Mouse (Mus musculus) left cerebral cortex, postnatal 36 days (tissue): ENCODE data around the gene Dcun1d4. TPM values are rescaled to one million over a fixed set of nuclear protein-coding genes. Genes with fewer than 3 reads are reported as not detected.

Experiments
- DNase-seq, 2 experiments: peaks; one replicate each; pipeline ENCODE4 v3.0.0; 2021 to 2022; ENCODE audit warnings: low spot score in 2 of 2, mixed read lengths in 1 of 2
- intact Hi-C: fragments of 180-260 bp; cut with DNase I; formaldehyde crosslinking; loops from one replicate; pipeline ENCODE4 v1.15.1; 2025
- total RNA-seq, 2 experiments: library from RNA; stranded (reverse); gene quantifications; 2 replicates each; pipeline ENCODE4 v1.2.3; 2021

Dcun1d4 gene
- total RNA-seq, 2 experiments from 2014 or later, result 120 to 135 TPM

DNA sequence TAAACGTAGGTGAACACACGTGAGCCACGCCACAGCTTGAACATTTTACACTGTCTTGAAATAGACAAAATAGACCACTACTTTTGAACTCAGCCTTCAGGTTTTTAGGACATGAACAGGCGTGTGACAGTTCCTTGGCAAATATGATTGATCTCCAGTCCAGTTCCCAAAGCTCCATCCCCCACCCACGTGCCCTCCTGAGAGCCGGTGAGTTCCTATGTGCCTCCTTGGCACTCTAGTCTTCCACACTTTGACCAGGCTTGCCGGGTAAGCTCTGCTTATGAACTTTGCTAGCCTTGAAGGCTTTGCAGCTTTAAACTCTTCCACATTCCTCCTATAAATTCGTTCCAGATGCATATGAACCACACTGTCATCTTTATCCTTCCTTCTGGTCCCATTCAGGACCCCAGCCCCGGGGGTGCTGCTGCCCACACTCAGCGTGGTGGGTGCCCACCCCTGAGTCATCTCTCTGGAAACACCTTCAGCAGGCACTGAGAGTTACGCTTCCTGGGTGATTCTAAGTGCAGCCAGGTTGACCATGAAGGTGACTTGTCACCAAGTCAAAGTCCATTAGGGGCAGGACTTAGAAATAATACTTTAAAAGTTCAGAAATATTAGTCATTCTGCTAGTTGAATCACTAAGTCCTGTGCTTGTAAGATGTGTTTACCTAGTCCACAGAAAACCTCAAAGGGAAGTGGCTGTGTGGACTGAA is 57.9 kb downstream of the Dcun1d4 start:
- intact Hi-C loops, result no loop called here
- no peak for DNase-seq

DNA sequence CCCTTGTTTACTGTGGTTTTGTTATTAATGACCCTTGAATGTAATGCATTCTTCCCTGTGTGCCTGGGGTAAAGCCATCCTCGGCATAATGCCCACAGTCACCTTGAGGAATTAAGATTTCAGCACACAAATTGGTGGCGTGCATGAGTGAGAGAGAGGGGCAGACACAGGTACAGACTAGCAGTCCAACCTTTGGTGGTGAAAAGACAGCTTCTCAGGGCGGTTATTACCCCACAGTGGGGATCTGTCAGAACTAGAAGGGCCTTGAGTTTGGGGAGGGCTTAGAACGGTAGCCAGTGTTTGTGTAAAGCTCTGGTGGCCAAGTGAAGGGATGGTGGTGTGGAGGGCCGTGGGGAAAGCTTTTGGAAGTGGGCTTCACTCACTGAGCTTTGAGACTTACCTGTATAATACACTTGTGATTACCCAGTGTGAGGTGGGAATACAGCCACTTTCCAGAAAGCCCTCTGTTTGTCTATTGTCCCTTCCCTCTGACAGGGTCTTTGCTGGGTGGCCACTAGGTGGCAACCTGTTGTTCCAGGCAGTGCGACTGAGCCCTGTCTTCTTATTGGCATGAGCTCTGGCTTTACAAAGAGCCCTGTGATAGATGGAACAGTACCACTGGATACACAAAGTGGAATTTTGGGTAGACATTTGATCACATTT is 59.2 kb downstream of the Dcun1d4 start:
- intact Hi-C loops, result loop anchor here (2.0 to 5.0 kb wide), 2 partner anchors 93 to 108 kb away; partner anchors contain the start of gene Lrrc66

DNA sequence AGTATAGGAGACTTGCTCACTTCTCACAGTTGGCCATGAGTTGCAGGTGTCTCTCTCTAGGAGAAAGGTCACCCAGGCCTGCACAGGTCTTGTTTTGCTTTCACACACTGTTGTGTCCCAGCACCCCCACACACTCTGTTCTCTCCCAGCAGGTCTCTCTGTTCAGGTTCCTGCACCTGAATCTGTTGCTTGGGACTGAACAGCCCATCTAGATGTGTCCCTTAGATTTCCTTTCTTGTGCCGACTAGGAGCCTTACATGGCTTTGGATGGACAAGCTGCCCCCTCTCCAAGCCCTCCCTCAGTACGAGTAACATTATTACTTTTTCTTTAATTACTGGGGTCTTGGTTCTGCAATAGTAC is 59.7 kb downstream of the Dcun1d4 start:
- intact Hi-C loops, result loop anchor here (2.0 to 5.0 kb wide), 2 partner anchors 92 to 108 kb away; partner anchors contain the start of gene Lrrc66
- DNase-seq, result no peak

More for the DNA sequence above, 59.2 kb downstream of the Dcun1d4 start:
- DNase-seq, result peak in 1 of 2 experiments; percentile 42

DNA sequence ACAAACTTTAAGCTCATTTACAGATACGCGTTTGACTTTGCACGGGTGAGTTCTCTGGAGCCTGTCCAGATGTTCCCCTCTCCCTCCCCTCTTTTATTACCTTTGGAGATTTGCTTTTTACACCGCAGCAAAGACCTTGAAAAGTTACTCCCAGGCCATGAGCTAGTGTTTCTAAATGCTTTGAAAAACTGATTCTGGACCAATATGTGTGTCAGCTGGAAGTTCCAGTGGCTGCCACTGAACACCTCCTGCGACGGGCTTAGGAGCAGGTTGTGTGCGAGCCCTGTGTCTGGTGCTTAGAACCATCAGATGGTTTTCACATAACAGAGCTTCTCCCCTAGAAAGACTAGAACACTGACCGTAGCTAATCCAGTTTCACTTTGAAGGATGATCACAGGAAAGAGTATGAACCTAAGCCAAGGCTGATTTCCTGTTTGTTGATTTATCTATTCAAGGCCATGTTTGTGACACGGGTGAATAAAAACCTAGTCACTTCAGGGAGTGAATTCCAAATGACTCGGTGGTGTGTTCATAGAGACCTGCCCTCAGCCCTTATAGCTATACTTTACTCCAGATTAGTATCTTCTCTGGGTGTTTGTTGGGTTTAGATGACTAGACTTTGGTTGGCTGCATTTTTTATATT is 63.4 kb downstream of the Dcun1d4 start:
- intact Hi-C loops, result loop anchor here (5.0 kb wide), 1 partner anchor 112 kb away; no protein-coding TSS in a partner anchor
- DNase-seq, result no peak

DNA sequence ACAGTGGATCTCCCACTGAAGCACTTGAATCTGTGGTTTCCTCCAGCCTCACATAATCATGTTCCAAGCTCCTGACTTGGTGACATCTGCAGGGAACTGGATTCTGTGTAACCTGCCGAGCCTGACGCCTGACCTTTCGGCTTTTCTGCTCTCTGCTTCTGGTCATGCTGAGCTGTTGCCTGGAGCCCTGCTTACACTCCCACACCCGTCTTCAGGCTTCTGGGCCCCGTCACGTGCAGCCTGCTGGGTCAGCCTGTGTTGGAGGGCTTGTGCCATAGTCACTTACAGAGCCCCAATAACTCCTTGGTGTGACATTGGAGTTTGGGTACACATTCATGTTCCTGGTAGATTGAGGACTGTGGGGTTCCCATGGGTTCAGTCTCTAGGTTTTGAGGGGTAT is 64.8 kb downstream of the Dcun1d4 start:
- intact Hi-C loops, result no loop called here
- DNase-seq, result no peak

DNA sequence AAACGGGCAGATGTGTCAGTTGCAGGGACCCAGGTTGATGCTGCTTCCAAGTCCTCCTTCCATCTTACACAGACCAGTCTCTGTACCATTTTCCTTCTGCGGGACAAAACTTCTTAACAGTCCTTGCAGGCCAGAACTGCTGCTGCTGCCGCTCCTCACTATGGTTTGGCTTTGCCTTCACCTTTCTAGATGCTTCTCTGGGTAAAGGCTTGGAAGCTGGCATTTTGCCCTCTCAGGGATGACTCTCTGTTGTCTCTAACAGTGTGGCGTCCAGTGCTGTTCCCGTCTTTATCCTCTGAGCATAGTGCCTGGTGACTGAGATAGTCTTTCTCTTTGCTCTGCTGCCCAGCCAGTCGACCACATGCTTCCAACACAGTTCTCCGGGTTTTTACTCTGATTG is 66.5 kb downstream of the Dcun1d4 start:
- intact Hi-C loops, result no loop called here

DNA sequence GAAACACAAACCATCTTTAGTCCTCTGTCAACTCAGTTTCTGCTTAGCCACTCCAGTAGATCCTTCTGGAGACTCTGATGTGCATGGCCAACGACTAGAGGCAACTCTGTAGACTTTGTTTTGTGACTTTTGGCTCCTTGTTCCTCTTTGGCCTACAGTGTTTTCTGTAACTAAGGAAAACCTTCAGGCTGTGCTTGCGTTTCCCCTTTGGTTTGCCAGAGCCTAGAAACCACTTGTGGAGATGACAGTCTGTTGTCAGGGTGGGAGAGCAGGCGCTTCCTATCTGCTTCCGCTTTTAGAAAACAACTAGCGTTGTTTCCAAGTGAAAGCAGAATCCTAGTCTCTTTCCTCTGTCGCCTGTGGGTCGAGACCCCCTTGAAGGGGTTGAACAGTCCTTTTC is 67.4 kb downstream of the Dcun1d4 start:
- intact Hi-C loops, result no loop called here
- no peak for DNase-seq

More for the DNA sequence above, 66.5 kb downstream of the Dcun1d4 start:
- no peak for DNase-seq

DNA sequence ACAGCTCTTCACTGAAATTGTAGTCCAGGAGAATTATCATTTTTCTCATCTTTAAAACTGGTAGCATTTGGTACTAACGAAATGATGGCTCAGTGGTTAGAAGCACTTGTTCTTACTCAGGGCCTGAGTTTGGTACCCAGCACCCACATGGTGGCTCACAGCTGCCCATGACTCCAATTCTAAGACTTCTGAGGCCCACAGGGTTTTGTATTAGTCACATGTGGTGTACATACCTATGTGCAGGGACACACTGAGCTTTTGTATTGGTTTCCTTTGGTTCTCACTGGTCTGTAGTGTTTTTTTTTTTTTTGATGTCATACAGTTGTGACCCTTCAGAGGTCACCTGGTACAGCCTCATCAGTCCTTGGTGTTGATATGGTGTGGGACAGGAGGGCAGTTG is 68.0 kb downstream of the Dcun1d4 start:
- no peak for DNase-seq
- intact Hi-C loops, result no loop called here

DNA sequence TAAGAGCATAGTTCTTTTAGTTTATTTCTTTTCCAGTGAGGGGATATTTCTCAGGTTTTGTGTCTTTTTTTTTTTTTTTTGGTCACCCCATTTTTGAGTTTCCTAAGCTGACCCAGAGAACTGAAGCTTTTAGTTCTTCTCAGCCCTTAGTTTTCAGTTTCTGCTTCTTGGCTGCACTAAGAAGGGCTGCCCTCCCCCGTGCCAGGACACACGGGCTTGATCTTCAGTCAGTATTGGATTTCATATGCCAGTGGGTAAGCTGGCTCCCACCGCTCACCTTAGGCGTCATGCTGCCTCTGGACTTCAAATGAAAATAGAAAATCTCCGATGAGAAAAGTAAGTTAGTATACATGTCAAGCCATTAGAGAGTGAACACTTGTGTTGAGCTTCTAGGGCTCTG is 71.0 kb downstream of the Dcun1d4 start:
- intact Hi-C loops, result no loop called here
- no peak for DNase-seq

DNA sequence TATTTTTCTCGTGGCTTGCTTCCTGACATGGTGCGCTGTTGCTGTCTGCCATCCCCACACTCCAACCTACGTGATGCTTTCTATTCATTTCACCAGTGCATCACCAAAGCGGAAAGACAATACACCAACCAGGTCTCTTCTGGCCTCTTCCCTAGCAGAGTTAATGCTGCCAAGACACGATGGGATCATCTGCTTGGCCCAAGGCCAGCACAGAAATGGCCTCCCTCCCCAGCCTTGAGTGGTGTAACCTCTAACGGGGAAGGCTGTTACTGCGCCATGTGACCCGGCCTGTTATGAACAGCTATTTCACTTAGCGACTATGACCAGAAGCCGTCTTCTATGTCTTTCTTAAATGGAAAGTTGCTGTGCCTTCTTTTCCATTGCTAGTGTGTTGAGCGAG is 73.1 kb downstream of the Dcun1d4 start:
- intact Hi-C loops, result no loop called here
- DNase-seq, result no peak

DNA sequence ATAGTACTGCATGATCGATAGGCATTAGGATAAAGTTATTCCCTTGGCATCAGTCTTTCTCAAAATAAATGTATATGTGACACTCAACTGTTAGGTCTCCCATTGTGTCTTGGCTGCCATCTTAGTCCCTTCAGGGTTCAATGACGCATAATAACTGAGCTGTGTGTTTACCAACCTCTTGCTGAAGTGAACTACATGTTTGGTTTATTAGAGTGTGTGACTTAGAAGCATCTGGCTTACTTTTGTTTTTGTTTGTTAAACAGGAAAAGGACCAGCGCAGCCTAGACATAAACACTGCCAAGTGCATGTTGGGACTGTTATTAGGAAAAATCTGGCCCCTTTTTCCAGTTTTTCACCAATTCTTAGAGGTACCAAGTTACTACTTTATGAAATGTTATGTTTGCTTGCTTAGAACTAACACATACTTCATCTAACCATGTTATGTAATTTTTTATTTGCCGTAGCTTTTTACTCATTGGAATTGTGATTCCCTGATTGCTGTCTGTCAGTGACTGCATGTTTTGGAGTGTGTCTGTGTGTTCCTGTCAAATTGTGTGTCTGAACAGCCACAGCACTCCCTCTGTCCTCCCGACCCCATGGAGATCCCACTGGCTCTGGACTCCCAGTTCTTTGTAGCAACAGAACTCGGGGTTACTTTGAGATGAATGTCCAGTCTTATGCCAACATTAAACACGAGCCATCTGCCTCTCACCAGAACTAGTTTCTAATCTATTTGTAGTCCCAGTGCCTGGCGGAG is 74.5 kb downstream of the Dcun1d4 start:
- intact Hi-C loops, result no loop called here
- DNase-seq, result no peak

DNA sequence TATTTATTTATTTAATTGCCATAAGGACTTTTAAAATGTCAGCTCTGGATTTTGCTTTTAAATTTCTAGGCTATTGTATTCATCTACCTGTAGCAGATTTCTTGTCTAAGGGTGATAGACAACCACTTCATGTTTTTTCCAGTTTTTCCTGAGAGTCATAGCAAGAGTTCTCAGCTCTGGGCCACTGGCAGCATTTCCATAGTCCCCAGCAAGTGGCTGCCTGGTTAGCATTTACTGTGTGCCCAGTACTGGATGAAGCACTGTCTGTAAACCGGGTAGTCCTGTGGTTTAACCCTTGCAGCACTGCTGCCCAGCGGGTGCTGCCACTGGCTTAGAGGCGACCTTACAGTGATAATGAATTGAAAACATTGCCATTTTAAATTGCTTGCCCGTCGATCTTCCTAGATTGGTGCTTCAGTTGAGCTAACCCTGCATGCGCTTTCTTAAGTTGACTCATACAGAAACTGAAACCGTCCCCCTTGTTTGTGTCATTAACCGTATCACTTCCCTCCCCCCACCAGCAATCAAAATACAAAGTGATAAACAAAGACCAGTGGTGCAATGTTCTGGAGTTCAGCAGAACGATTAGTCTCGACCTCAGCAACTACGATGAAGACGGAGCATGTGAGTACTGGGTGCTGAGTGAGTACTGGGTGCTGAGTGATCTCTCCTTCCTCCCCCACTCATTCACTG is 76.1 kb downstream of the Dcun1d4 start:
- intact Hi-C loops, result no loop called here
- no peak for DNase-seq

DNA sequence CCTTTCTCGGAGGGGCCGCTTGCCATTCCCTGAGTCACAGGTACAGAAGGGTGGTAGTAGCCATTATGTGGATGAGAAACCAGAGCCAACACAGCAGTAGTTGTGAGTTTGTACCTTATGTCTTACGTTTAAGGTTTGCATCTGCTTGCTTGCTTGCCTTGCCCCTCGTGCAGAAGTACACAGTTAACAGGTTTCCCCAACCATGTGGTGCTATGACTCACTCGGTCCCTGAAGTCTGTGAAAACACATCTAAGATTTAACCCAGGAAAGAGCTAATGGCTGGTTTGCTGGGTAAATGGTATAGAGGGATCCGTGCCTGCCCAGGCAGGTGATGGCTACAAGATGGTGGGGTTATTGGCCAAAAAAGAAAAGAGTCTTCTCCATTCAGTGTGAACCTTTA is 78.0 kb downstream of the Dcun1d4 start:
- intact Hi-C loops, result no loop called here
- DNase-seq, result no peak

DNA sequence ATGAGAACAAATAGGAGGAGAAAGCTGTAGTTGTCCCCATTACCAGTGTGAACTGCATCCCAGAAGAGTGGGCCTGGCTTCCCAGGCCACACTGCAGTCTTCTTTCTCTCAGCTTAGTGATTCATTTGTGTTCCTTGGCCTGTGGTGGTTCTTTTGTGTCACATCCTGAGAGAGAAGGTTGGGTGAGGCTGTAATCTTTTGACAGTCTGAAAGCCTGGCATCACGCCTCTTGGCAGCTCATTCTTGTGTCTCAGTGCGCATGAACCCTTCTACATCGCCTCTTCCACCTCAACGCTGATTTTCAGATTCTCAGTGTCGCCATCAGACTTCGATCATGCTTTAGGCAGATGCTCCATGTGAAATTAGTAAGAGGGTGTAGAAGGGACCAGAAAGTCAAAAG is 83.2 kb downstream of the Dcun1d4 start:
- intact Hi-C loops, result no loop called here
- DNase-seq, result no peak

DNA sequence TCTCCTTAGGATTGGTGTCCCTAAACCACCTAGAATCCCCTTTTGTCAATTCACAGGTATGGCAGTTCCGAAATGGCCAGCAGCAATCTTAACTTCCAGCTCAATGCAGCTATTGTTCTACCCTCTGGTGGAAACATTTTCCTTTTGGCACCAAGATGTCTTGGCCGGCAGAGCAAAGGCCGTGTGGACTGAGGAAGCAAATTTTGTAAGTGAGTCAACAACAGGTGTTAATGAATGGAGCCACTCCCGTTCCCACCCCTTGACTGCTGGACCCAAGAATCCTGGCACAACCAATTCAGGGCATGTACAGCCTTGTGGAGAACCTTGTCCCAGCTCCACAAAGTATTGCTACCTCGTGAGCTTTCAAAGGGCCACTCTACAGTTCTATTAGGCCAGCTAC is 85.3 kb downstream of the Dcun1d4 start:
- intact Hi-C loops, result no loop called here
- no peak for DNase-seq

DNA sequence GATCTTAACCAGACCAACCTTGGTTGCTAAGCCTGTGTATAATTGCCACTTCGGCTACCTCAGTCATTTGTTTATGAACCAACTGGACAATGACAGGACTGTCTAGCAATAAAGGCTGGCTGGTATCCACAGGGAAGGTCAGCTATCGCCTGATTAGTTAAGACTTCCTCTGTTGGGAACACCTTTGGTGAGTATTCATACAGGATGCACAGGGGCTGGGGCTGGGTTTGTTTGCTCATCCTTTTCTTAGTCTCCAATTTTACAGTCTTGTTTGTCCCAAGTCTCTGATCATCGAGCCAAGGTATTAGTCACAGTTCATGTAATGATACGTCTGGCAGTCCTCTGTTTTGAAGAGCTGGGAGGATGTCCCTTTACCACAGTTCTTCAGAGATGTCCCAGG is 86.1 kb downstream of the Dcun1d4 start:
- intact Hi-C loops, result no loop called here
- no peak for DNase-seq

DNA sequence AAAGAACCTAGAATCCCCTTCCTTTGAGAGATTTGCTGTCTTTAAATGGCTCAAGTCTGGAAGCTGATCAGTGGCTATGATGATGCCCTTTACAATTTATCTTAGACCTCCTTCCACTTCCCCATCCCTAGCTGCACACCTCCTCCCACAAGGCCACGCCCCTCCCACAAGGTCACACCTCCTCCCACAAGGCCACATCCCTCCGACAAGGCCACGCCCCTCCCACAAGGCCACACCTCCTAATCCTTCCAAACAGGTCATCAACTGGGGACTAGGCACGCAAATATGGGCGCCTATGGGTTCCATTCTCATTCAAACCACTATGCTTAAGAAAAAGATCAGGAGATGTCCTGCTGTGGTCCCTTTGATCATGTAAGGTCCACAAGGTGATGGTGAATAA is 88.4 kb downstream of the Dcun1d4 start:
- intact Hi-C loops, result no loop called here
- no peak for DNase-seq

DNA sequence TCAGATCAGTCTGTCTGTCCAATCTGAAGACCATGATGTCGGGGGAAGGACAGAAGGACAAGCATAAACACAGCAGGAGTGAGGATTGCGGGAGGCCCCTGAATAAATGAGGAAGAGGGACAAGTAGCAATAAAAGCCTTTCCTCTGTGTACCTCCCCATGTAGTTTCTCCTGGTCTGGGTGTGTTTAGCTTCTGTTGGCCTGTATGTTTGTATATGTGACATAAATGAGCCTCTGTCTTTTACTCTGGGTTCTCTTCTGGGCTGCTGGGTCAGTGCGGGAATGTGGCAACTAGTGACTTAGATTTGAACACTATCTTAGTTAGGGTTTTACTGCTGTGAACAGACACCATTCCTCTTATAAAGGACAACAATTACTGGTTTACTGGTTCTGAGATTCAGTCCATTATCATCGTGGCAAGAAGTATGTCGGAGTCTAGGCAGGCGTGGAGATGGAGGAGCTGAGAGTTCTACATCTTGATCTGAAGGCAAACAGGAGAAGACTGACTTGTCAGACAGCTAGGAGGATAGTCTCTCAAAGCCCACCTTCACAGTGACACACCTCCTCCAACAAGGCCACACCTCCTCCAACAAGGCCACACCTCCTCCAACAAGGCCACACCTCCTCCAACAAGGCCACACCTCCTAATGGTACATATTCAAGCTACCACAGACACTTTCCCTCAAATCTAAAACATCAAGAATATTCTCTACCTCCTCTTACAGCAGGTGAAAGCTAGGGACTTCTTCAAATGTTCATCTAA is 90.8 kb downstream of the Dcun1d4 start:
- intact Hi-C loops, result no loop called here
- no peak for DNase-seq

DNA sequence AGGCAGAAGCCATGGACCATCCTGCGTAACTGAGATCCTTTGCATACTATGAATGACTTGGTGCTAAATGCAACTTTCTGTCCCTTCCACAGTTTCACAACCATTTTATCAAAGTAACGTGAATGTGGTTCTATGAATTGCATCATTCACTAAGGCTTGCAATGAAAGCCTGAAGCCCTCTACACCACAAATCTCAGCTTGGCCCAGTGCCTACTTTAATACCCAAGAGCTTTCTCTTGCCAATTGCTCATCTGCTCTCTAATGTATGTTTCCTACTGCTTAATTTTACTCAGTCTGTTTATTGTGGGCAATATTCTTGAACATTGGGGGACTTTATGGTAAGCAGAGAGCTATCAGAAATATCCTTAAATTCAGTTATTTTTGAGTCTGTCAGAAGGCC is 92.0 kb downstream of the Dcun1d4 start:
- DNase-seq, result no peak
- intact Hi-C loops, result no loop called here
